Mouse (Mus musculus): Measurements from ENCODE around the gene Tomm7. TPM values are rescaled to one million over a fixed set of nuclear protein-coding genes. Genes with fewer than 3 reads are reported as not detected.
A peak's percentile ranks its signal among the peaks of the same experiment; 100 is the strongest.
"Not testable (repeated sequence)": the region's sequence is repeated elsewhere in the genome, so short reads cannot be mapped to it uniquely, and the experiment has no call there.

Tomm7 gene
- polyA plus RNA-seq, 1 experiment from 2014 or later, result 134 TPM

- WGBS, result 89% methylated on average over 5 of the region's 5 CpGs
- ATAC-seq (ENCODE audit: low FRiP score), result no peak
- Histone ChIP-seq H3K9ac (no peak overlapping the region), H3K27me3 (no peaks in the 10 kb centered on the region), H3K4me3 (replicated peaks) (no peak overlapping the region), H3K4me2 (no peak overlapping the region), H3K4me1 (no peaks in the 10 kb centered on the region), H3K27ac (no peak overlapping the region), H3K36me3 (replicated peaks) (peaks cover 37% of the 10 kb centered on the region), H3K9me3 (no peaks in the 10 kb centered on the region)
Observed at GRCm38 (mm10) chr5:23862291-23862690, 18.3 kb upstream of the Tomm7 start.

- Histone ChIP-seq H3K4me2 (no peak overlapping the region), H3K9me3 (no peaks in the 10 kb centered on the region), H3K9ac (no peak overlapping the region), H3K4me3 (replicated peaks) (no peak overlapping the region), H3K27ac (no peak overlapping the region), H3K36me3 (replicated peaks) (peaks cover 43% of the 10 kb centered on the region), H3K4me1 (no peaks in the 10 kb centered on the region), H3K27me3 (no peaks in the 10 kb centered on the region)
- no peak for ATAC-seq (ENCODE audit: low FRiP score)
- WGBS, result 94% methylated on average over 9 of the region's 9 CpGs
Observed at GRCm38 (mm10) chr5:23861721-23862120, 17.8 kb upstream of the Tomm7 start.

DNA sequence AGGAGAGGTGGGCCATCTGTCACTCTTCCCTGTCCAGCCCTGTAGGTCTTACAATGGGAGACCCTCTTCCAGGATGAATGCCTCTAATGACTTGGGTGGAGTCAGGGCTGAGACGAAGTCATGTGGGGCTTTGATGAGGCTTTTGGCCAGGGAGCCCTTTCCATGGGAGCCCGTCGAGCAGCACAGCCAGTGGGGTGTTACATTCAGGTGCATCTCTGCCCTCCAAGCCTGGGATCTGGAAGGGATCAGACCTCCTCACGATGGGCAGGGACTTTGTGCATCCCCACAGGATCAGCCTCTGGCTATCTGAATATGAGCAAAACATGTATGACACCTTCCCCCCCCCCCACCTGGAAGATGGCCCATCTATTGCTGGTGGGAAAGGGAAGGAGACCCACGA, 15.9 kb upstream of the Tomm7 start:
- Histone ChIP-seq H3K9ac (no peak overlapping the region), H3K27me3 (no peaks in the 10 kb centered on the region), H3K4me2 (no peak overlapping the region), H3K9me3 (no peaks in the 10 kb centered on the region), H3K27ac (no peak overlapping the region), H3K4me3 (replicated peaks) (no peak overlapping the region), H3K4me1 (no peaks in the 10 kb centered on the region), H3K36me3 (replicated peaks) (peaks cover 57% of the 10 kb centered on the region)
- 84% methylated on average over 5 of the region's 5 CpGs for WGBS
- no peak for ATAC-seq (ENCODE audit: low FRiP score)

DNA sequence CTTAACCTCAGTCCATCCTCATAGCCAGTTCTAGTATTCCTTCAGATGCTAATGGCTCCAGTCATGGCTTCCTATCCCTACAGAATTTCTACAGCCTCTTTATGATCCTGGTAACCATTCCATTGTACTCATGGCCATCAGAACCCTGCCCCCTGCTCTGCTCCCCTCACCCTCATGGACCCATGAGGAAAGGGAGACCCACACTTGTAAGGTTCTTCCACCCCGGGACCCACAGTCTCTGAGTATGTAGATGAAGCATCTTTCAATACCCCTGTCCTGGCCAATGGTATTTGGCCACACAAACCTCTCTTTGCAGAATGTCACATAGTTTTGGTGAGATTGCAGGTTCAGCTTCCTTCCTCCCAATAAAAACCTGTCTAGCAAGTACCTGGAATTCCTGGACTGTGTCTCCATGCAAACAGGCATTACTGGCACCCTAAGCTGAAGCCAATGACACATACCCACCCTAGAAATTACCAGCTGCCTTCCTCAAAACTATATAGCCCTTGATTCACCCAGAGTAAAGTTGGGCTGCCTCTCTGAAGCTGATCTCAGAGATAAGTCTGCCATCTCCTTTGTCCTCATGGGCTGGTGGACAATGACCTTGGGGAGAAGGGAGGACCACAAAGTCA, 15.2 kb upstream of the Tomm7 start:
- 97% methylated on average over 1 of the region's 1 CpGs for WGBS
- H3K27ac ChIP-seq, result no peak overlapping the region
- peaks cover 61% of the 10 kb centered on the region for H3K36me3 ChIP-seq (replicated peaks)

DNA sequence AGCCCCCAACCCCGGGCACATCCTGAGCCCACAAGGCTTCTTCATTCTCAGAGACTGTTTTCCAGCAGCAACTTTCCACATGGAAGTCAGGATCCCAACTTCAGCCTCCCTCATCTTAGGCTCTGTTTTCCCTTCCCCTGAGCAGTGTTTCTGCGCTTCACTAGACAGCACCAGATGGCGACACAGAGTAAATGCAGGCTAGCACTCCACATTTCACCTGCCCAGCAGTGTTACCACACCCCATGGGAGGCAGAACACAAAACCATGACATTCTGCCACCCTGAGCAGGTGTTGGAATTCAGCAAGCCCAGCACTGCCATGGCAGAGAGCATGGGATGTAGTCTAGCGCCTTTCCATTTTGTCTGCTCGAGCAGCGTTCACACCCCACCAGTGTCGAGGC, 14.7 kb upstream of the Tomm7 start:
- H3K9me3 ChIP-seq, result no peaks in the 10 kb centered on the region
- H3K27me3 ChIP-seq, result no peaks in the 10 kb centered on the region
- no peak overlapping the region for H3K4me2 ChIP-seq
- H3K27ac ChIP-seq, result no peak overlapping the region
- no peak overlapping the region for H3K9ac ChIP-seq
- no peak overlapping the region for H3K4me3 ChIP-seq (replicated peaks)
- no peaks in the 10 kb centered on the region for H3K4me1 ChIP-seq
- peaks cover 67% of the 10 kb centered on the region for H3K36me3 ChIP-seq (replicated peaks)
- no peak for ATAC-seq (ENCODE audit: low FRiP score)
- 80% methylated on average over 7 of the region's 7 CpGs for WGBS

More for the DNA sequence above, 15.2 kb upstream of the Tomm7 start:
- ATAC-seq (ENCODE audit: low FRiP score), result no peak
- Histone ChIP-seq H3K4me2 (no peak overlapping the region), H3K27me3 (no peaks in the 10 kb centered on the region), H3K4me3 (replicated peaks) (no peak overlapping the region), H3K9ac (no peak overlapping the region), H3K4me1 (no peaks in the 10 kb centered on the region), H3K9me3 (no peaks in the 10 kb centered on the region)

GRCm38 (mm10) chr5:23858001-23858400, 14.0 kb upstream of the Tomm7 start:
- no peak for ATAC-seq (ENCODE audit: low FRiP score)
- Histone ChIP-seq H3K4me1 (no peaks in the 10 kb centered on the region), H3K27me3 (no peaks in the 10 kb centered on the region), H3K36me3 (replicated peaks) (peaks cover 73% of the 10 kb centered on the region), H3K27ac (no peak overlapping the region), H3K4me3 (replicated peaks) (no peak overlapping the region), H3K4me2 (no peak overlapping the region), H3K9me3 (no peaks in the 10 kb centered on the region), H3K9ac (no peak overlapping the region)
- WGBS, result 91% methylated on average over 3 of the region's 3 CpGs

DNA sequence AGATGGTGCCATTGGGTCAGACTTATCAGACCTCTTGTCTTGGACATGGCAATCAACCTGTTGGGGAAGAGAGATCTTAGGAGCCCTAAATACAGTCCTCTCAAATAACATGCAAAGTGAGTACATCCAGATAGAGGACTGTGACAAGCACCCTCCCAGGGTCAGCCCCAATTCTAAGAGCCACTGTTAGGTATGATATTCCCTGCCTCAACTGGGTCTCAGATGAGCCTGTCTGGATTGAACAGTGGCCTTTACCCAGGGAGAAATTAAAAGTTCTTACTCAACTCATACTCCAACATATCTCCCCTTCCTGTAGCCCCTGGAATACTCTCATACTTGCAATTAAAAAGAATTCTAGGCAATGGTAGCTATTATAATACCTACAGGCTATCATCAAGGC, 13.2 kb upstream of the Tomm7 start:
- no peak overlapping the region for H3K4me3 ChIP-seq (replicated peaks)
- 0 out of 2 replicates have a peak, but pooled peaks cover under 1% of the 10 kb centered on the region for H3K4me1 ChIP-seq
- H3K36me3 ChIP-seq (replicated peaks), result peaks cover 81% of the 10 kb centered on the region
- ATAC-seq (ENCODE audit: low FRiP score), result no peak
- H3K4me2 ChIP-seq, result no peak overlapping the region
- no peaks in the 10 kb centered on the region for H3K9me3 ChIP-seq
- no peak overlapping the region for H3K9ac ChIP-seq
- H3K27ac ChIP-seq, result no peak overlapping the region
- no peaks in the 10 kb centered on the region for H3K27me3 ChIP-seq

- ATAC-seq (ENCODE audit: low FRiP score), result no peak
- 80% methylated on average over 1 of the region's 1 CpGs for WGBS
Observed at GRCm38 (mm10) chr5:23856164-23856563, 12.2 kb upstream of the Tomm7 start.

DNA sequence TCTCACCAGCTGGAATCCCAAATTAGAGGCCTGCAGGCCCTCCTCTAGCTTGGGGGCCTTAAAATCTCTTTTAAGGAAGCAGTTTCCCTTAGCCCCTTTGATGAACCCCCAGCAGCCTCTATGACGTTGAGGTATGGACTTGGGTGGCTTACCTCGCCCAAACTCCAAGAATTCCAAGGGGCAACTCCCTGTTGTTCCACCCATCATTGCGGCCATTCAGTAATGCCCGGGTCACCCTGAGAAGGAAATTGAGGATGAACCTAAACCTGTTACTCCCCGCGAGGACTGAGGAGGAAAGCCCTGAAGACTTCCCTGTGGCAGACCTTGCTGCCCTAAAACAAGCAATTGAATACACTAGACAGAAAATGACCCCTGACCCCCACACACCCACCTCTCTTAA, 11.5 kb upstream of the Tomm7 start:
- Histone ChIP-seq H3K4me3 (replicated peaks) (no peak overlapping the region), H3K9me3 (no peaks in the 10 kb centered on the region), H3K4me1 (peaks cover 9% of the 10 kb centered on the region), H3K27me3 (no peaks in the 10 kb centered on the region), H3K27ac (no peak overlapping the region), H3K4me2 (no peak overlapping the region), H3K36me3 (replicated peaks) (peaks cover 79% of the 10 kb centered on the region), H3K9ac (no peak overlapping the region)
- 93% methylated on average over 6 of the region's 6 CpGs for WGBS
- ATAC-seq (ENCODE audit: low FRiP score), result no peak

More at GRCm38 (mm10) chr5:23856164-23856563, 12.2 kb upstream of the Tomm7 start:
- no peak overlapping the region for H3K4me3 ChIP-seq (replicated peaks)
- H3K9ac ChIP-seq, result no peak overlapping the region
- no peaks in the 10 kb centered on the region for H3K27me3 ChIP-seq
- no peak overlapping the region for H3K4me2 ChIP-seq
- H3K4me1 ChIP-seq, result peaks cover 9% of the 10 kb centered on the region
- no peaks in the 10 kb centered on the region for H3K9me3 ChIP-seq
- no peak overlapping the region for H3K27ac ChIP-seq
- peaks cover 83% of the 10 kb centered on the region for H3K36me3 ChIP-seq (replicated peaks)

DNA sequence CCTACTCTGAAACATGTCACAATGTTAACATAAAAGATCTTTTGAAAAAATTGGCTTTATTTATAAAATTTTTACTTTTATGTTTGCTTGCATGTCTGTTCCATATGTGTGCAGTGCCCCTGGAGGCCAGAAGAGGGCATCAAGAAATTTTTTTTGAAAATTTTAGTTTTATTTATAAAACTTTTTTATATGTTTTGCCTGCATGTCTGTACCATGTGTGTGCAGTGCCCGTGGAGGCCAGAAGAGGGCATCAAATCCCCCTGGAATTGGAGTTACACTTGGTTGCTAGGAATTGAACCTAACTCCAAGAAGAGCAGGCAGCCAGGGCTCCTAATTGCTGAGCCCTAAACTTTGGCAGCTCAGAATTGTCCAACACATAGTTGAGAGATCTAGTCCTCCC, 9.0 kb upstream of the Tomm7 start:
- not testable (repeated sequence) for H3K4me1 ChIP-seq; H3K27me3 ChIP-seq; H3K9me3 ChIP-seq; H3K4me2 ChIP-seq; H3K4me3 ChIP-seq (replicated peaks); H3K9ac ChIP-seq; ATAC-seq (ENCODE audit: low FRiP score); H3K27ac ChIP-seq
- 88% methylated on average over 1 of the region's 1 CpGs for WGBS
- H3K36me3 ChIP-seq (replicated peaks), result peaks cover 59% of the 10 kb centered on the region

DNA sequence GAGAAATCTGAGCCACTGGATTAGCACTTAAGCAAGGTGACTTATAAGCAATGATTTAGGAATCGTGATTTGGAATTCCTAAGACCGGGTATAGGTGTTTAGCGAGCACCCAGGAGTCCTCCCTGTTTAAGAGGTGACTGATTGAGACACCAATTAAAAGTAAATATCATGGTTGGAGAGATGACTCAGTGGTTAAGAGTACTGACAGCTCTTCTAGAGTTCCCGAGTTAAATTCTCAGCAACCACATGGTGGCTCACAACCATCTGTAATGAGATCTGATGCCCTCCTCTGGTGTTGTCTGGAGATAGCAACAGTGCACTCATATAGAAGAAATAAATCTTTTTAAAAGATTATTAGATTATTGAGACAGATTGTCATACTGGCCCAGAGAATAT, 7.2 kb upstream of the Tomm7 start:
- 9% methylated on average over 4 of the region's 4 CpGs for WGBS

GRCm38 (mm10) chr5:23850345-23851159, 6.6 kb upstream of the Tomm7 start:
- peak overlapping the region; percentile 67 for H3K4me2 ChIP-seq
- peak overlapping the region; percentile 53 for H3K27ac ChIP-seq
- peak overlapping the region; percentile 89 for H3K4me3 ChIP-seq (replicated peaks)
- H3K9me3 ChIP-seq, result no peaks in the 10 kb centered on the region
- ATAC-seq (ENCODE audit: low FRiP score), result peak; percentile 98
- H3K36me3 ChIP-seq (replicated peaks), result peaks cover 35% of the 10 kb centered on the region
- peaks cover 9% of the 10 kb centered on the region for H3K4me1 ChIP-seq
- H3K9ac ChIP-seq, result peak overlapping the region; percentile 85
- under 1% methylated on average over 59 of the region's 61 CpGs for WGBS
- H3K27me3 ChIP-seq, result no peaks in the 10 kb centered on the region; the same call in 1 of the 2 replicates

More for the DNA sequence above, 7.2 kb upstream of the Tomm7 start:
- peak overlapping the region; percentile 85 for H3K9ac ChIP-seq
- H3K4me3 ChIP-seq (replicated peaks), result peak overlapping the region; percentile 89
- not testable (repeated sequence) for ATAC-seq (ENCODE audit: low FRiP score); H3K9me3 ChIP-seq; H3K4me1 ChIP-seq; H3K27me3 ChIP-seq
- H3K27ac ChIP-seq, result peak overlapping the region; percentile 53; the same call in 1 of the 2 replicates
- H3K36me3 ChIP-seq (replicated peaks), result peaks cover 41% of the 10 kb centered on the region
- H3K4me2 ChIP-seq, result peak overlapping the region; percentile 67
